Mouse (Mus musculus) cerebellum, postnatal 14 days (tissue): ENCODE data around the gene Ttc7b.

Source experiments
- DNase-seq, 2 experiments: peaks; one replicate each; pipeline ENCODE4 v3.0.0; 2021; ENCODE audit warnings: mixed read lengths in 2 of 2

The Ttc7b gene

DNA sequence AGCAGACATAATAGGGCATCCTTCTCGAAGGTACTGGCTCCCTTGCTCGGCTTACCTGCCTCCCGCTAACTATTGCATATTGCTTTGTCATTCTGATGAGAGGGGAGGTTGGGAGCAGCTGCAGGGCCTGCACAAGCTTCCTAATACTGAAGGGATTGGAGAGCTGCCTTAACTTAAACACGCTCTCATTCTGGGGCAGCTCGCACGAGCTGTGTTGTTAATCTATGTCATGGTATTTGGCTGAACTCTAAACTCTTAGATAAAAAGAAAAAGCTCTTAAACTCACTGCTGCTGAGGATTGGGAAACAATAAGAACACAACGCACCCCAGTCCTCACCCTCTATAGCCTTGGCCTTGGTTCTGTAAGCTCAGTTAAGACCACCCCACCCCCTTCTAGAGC, 113.3 kb downstream of the Ttc7b start:
- DNase-seq: peak in 1 of 2 experiments; percentile 1

DNA sequence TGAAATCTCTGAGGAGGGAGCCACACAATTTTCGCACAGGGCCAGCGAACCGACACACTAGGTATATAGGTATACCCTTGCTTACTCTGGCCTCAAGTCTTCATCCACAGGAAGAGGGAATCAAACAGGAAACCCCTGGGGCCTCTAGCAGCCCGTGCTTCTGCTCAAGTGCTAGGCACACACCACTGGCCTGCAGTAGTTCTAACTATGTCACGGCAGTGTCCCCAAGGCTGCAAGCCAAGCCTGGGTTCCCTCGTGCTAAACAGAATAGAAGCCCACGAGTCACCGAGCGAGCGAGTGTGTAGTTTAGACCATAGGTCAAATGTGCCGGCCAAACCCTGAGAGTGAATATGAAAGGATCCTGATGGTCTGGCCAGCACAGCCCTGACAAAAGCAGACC, 114.5 kb downstream of the Ttc7b start:
- no peak for DNase-seq

DNA sequence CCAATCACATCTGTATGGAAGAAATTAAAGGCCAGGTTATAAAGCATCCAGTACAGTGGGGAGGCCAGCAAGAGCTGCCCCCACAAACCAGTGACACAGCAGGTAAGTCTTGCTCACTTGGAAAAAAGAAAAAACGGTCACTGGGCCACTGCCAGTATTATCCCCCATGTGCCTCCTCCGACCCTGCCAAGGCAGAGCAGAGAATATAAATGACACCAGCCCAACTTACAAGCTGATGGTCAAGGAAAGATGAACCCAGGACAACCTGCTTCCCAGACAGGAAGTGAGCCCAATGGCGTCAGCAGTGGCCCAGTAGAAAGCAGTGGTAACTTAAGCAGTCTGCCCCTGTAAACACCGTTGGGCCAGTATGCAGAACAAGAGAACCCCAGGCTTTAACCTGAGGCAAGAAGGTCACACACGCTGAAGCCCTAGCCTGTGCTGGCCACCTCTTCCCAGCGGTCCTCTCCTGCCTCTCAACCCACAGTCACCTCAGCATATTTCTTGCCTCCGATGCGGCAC, 115.1 kb downstream of the Ttc7b start:
- DNase-seq: peak in 1 of 2 experiments; percentile 12

DNA sequence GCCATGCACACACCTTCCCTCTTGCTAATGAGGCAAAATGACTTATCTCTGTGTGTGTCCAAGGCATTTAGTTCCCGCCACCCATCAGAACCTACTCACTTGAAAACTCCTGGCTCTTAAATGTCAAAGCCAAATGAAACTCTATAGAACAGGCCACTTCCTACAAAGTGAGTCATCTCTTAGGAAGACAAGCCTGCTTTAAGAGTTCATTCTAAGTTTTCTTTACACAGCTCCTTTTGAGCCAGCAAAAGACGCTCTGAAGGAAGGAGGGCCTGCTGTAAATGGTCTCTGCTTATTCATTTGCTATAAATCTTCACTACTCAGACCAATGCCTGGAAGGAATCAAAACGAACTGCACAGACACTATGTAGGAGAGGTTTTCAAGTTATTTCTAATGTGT, 116.2 kb downstream of the Ttc7b start:
- DNase-seq: no peak

DNA sequence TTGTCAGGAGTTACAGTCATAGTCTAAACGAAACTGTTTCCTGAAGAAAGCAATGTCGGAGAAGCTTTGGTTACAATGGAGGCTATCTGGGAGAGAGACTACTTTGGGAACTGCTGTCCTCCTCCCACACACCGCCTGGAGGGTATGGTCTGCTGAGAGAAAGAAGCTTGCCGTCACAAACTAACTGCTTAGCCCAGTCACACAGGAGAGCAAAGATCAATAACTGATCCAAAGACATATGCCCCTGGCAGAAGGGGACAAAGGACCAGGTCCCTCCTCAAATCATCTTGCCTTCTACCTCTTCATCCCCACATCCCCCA, 117.7 kb downstream of the Ttc7b start:
- DNase-seq: no peak

DNA sequence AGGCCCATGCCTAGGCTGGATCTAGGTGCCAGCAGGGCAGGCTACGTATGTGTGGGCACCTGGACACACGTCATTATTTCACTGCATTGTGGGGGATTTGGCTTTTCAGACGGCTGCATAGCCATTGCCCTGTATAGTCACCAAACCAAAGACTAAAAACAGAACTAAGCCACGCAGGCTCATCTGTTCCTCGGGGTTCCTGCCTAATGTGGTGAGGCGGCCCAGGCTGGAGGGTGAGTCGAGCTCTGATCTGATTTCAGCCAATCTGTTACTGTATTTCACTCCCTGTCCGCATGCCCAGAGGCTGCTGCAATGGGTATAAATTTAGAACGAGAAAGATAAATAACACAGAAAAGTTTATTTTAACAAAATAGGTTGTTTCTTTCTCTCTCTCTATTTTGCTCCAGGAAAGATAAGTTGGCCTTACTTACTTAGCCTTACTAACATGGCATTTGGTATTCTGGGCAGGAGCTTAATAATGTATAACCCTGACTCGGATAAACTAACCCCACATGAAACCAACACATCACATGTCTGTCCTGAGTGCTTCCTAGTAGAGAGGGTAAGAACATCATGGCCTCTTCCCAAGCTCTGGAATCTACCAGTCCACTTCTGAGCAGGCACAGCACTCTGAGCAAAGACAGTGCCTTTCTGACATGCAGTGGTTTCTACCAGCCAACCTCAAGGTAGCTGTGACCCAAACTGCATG, 118.2 kb downstream of the Ttc7b start:
- DNase-seq: peak in 1 of 2 experiments; percentile 22

DNA sequence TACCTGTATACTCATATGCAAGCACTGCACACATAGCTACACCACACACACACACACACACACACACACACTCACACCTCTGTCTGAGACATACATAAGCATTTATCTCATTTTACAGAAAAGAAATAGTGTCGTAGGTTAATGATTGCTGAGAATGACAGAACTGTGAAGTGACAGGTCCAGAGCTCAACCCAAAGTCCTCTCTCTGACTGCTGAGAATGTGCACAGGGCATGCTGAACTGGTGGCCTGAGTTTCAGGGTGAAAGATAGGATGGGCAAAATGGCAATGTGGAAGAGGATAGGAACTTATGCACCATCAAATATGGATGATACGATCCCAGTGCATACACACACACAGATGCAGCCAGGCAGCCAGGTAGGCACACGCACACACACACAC, 120.5 kb downstream of the Ttc7b start:
- no peak for DNase-seq

DNA sequence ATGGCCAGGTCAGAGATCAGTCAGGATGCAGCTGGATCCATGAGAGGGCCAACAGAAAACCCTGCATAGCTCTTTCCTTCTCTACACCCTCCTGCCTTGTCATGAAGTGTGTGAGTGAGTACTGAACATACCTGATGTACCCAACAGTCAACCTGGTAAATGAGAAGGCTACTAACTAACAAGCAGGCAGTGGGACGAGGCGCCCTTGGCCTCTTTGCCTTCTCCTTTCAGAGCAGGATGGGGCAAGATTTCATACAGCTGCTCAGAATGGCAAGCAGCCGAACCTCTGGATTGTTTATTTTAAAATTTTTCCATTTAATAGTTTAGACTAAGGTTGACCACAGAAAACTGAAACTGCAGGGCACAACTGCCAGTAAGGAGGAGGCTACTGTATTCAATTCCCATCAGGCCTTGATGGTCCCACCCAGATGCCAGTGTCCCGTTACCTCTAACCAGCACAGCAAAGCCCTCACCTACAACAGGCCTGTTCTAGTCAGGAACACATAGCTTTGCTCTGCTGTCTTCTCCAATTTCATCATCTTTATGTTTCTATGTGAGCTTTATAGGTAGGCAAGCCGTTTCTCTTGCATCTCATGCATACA, 121.4 kb downstream of the Ttc7b start:
- no peak for DNase-seq

DNA sequence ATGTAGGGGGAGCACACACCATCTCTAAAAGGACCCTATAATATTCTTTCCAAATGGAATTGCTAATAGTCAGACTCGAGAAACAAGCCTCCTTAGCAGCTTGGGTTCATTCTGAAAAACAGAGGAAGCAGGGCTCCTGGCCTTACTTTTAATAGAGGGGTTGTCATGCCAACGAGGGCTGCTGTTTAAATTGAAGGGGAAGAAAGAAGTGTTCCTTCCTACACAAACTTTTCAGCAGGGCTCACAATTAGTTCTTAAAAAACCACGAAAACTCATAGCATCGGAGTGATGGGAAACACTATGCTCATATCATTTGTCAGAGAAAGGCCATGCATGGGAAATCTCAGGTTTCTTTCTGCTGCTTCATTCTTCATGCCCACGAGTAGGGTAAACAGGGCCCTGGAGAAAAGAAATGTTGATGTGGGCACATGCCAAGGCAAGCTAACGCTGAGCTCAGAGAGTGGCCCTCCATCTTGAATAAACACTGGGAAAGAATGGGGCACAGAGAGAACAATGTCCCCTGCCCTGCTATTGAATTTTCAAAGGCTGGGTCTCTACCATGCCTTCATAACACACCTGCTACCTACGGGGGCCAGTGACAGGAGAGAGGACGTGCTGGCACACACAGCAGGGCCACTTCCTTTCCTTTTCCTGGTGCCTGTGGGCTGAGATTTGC, 122.2 kb downstream of the Ttc7b start:
- no peak for DNase-seq

DNA sequence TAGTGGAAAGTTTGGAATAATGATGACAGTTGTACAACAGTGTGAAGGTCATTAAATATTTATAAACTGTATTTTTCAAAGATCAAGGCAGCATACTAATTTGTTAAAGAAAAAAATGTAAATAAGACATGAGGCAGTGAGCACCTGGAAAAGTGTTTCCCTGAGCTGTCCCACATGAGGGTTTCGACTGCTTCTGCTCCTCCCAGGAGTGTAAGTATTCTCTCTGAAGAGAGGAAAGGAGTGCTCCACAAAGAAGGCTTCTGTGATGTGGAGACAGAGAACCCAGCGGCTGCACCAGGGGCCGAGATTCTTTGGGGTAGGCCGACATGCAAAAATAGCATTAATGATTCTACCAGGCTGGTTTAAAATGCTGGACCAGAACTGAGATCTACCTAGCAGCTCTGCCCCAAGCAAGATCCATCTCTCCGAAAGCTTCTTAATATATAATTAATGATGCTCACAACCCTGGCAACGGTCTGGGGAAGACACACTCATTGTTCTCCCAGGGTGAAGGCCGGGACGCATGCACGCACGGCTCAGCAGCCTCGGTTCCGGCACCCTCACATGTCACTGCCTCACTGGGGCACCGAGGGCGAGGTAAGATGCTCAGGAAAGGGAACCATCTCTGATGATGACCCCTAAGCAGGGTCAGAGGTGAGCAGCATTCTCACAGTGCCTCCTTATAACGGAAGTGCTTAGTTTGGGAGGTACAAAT, 123.0 kb downstream of the Ttc7b start:
- no peak for DNase-seq

DNA sequence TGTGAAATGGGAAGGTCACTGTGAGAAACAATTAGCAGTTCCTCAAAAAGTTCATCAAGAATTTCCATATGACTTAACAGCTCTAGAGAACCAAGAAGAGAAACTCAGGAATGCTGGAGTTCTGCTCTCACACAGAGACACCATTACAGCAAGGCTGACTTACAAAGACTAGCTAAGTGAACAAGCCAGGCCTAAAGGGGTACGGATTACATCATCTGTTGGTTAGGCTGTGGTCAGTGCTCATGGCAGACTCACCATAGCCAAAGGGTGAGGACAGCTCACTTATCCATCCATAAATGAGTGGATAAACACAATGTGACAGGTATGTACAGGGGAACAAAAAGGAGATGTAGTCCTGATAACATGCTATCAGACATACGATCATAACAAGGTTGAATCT, 123.8 kb downstream of the Ttc7b start:
- DNase-seq: no peak

DNA sequence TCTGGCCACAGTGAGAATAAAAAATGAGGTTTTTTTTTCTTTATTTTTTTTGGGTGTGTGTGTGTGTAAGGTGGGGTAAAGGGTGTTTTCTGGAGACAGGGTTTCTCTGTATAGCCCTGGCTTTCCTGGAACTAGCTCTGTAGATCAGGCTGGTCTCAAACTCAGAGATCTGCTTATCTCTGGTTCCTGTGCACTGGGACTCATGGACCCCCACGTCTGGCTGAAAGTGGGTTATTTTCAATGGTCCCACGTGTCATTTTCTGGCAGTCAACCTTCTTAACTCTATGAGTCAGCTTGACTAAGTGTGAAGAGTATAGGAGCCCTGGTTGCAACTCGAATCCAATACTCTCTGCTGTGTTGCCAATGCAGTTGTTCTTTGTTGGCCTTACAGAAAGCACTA, 127.1 kb downstream of the Ttc7b start:
- no peak for DNase-seq

DNA sequence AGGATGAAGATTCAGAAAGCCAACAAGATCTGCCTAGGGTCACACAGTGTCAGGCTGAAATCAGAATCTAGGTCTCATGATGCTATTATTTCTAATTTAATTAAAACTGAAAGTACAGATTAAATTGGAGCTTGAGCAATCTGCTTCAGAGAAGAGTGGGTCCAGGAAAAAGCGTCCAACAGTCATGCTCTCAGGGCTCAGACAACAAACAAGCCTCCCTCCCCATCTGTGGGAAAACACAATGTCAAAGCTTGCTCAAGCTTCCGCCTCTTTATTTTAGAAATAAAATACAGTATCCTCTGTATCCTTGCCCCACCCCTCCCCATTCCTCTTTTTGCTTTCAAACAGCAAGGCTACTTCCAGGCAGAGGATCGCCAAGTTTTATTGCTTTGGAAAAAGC, 127.5 kb downstream of the Ttc7b start:
- DNase-seq: no peak

DNA sequence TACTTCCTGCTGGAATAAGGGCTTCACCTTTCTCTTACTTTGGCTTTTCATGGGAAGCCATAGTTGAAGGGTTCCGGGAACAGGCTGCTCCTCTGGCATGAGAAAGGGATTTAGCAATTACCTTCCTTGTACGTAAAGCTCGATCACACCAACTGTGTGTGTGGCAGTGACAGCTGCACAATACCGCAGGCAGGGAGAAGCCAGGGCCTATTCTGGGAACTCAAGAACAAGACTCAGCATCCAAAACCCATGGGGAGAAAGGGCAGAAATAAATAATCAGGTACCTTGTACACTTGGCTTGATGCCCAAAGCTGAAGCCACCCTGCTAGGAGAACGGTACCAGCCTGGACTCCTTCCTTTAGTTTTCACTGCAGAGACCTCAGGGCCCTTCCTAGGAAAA, 128.2 kb downstream of the Ttc7b start:
- peak; percentile 82 for DNase-seq

DNA sequence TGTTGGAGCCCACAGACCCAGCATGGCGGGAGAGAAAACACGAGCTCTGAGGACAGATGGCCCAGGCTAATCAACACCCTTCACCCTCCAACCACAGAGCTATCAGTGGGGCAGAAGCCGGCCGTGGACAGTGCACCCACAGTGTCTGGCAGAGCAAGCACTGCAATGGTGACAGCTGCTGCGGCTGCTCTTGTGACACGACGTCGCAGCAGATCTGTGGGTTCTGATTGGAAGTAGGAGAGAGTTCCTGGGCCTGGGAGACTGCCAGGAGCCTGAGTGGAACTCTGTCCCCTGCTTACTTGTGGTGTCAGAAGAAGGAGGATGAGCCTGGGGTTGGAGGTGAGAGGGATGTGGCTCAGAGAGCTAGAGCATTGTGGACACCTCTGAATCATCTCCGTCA, 128.7 kb downstream of the Ttc7b start:
- DNase-seq: peak; percentile 59 to 74

DNA sequence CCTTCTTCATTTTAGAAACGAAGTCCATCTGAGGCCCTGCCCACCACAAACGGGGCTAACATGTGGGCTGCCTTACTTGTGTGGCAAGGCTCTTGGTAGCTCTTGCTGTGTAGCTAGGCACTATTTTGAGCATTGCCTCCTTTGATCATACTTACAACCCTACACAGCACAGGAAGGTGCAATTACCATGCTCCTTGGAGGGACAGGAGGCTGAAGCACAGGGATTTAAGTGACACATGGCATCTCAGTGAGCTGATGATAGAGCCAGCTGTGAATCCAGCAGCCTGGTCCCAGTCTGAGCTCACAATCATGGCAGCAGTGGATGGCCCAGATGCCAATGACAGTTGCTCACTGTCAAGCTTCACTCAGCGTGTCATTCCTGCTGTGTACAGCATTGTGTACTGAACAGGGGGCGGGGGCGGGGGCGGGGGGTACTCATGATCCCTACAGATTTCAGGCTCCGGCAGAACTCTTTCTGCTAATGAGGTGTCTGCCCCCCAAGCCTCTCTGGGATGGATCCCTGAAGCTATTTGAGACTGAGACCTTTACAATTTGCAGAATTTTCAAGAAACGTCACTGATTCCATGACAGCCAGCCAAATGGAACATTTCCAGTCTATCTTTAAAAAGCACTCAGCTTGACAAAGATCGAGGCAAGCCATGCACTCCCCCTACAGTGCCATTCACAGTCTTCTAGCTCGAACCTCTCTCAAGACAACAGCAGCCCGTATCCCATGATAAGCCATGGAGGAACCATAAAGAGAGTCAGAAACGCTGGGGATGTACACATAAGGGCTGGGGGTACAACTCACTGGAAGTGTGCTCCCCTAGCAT, 130.5 kb downstream of the Ttc7b start:
- peak in 1 of 2 experiments; percentile 20 for DNase-seq

DNA sequence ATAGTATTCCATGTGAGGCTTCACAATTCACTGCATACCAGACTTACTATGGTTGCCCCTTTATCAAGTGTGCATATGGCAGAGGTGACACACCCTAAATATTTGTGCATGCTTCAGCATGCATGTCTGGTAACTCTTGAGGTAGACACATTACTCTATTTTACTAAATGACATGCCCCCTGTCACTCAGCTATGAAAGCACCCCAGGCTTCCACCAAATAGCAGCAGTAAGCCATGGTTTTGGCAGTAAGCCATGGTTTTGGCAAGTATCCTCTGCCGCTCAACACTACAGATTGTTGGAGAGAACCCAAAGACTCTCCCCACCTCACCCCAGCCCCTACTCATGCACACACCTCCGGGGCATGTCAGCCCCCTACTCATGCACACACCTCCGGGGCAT, 134.4 kb downstream of the Ttc7b start:
- peak; percentile 42 to 57 for DNase-seq

DNA sequence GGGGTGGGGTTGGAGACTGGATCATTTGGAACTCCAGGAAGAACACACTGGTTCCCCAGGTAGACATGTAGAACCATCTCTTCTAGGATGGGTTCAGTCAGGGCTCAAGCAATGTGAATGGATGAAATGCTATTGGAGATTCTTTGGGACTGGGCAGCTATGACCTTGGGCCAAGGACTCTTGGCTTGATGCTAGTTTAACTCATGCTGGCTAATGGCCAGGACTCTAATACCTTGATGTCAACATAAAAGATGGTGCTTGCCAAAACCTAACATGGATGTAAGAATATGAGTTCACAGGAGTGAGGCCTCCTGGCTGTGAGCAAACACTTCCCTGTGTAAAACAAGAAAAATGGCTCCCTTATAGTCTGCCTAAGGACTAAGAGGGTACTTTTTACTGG, 138.1 kb downstream of the Ttc7b start:
- no peak for DNase-seq

DNA sequence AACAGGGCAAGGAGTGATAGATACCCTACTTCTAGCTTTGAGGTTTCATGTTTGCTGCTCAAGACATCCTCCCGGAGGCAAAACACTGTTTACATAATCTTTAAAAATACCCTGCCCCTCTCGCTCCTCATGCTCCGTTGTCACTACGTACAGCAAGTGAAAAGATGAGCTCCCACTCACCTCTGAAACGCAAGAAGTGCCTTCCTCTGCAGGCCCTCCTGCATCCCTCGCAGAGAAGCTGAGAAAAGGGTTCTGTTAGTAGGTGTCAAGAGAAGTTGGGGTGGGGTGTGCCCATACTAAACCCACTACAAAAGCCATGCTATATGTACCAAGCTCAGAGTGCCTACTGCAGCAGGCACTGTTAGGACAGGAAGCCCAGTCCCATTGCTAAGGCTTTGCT, 138.7 kb downstream of the Ttc7b start:
- no peak for DNase-seq

DNA sequence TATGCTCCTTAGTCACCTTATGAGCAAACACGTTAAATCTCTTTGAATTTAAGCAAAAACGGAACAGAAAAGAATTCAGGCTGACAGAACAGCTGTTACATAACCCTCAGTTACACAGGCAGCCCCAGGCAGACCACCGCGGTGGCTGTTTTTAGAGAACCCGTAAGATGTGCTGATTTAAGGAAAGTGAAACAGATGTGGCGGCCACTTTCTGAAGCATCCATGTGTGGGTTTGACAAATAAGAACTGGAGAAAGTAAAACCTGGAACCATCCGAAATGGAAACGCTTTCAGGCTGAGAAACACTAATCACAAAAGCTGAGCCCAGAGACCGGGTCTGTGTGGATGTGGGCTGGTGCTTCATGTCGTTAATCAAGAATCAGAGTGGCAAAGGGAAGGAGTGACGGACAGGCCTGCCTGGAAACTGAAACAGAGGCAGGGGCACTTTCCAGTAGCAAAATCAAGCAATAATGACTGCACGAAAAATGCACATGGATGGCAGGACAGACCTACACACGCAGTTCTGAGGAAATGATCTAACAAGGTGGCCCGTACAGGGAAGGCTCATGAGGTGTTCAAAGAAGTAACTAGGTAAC, 139.8 kb downstream of the Ttc7b start:
- no peak for DNase-seq

DNA sequence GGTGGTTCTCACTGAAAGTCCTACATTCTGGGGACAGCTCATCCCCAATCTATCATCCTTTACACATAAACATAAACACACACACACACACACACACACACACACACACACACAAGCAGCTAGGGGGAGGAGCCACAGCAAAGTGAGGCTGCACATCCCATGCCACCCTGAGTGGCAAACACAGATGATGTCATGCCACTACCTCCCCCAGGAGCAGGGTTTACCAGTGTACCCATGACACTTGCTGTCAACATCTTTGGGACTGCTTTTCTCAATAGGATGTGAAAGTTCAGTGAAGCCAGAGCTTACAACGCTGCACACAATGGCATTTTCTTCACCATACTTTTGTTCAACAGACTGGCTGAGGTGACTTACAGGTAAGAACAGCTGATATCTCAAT, 140.8 kb downstream of the Ttc7b start:
- DNase-seq: no peak

DNA sequence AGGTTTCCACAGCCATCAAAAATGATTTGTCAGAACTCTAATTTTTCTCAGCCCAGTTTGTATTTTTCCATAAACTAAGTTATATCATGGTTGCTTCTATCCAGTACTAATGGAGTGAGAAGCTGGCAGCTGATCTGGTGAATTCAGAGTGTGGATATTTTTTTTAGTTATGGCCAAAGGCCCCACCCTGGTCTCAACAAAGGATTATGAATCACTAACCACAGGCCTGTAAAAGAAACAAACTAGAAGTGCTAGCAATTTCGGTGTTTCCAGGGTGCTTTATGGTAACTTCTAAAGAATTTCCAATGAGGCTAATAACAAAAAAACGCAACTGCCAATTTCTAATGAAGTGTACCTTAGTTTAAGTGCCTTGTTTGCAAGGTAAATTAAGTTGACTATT, 142.4 kb downstream of the Ttc7b start:
- no peak for DNase-seq
